Mouse (Mus musculus) adrenal gland, adult (tissue): ENCODE measurements around the gene Rpl10a.
"Not testable (repeated sequence)": the region's sequence is repeated elsewhere in the genome, so short reads cannot be mapped to it uniquely, and the experiment has no call there.

Experiments used
- DNase-seq, 2 experiments: peaks; one replicate each; pipeline ENCODE4 v3.0.0; 2022 to 2023; ENCODE audit warnings: low spot score in 1 of 2; ENCODE audit not compliant: inconsistent age in 2 of 2

The Rpl10a gene

DNA sequence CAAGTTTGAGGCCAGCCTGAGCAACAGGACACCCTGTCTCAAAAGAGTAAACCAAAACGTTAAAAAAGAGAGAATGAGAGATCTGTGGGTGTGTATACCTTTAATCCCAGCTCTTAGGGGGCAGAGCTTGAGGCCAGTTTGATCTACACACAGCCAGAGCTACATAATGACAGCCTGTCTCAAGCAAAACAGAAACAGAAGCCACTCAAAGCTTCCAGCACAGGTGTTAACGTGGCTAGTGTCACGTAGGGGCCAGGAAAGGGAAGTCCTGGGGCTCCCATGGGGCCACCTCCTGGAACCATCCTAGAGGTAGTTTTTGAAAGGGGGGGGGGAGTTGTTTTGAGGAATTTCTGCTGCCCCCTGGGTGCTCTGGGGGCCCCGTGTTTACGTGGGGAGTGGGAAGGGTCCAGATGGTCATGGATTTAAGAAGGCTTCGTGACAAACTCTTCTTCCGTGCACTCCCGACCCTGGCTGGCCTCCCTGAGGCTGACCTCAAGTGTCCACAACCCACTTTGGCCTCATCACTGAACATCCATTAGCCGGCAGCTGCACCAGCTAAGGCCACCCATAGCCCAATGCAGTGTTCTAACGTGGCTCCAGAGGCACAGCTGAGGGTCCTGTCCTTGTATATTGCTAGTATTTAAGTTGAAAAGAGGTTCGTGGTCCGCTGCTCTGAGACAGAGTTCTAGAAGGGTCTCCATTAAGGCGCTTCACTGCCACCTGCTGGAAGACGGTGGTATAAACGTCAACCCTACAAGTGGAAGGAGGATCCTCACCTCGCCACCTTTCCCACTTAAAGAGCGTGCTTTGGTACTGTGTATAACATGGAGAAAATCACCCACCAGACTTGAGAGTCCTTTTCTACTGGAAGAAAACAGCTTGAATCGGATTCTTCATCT, 19.7 kb upstream of the Rpl10a start:
- peak; percentile 86 to 96 for DNase-seq

GRCm38 (mm10) chr17:28310831-28311230, 17.4 kb upstream of the Rpl10a start:
- no peak for DNase-seq

DNA sequence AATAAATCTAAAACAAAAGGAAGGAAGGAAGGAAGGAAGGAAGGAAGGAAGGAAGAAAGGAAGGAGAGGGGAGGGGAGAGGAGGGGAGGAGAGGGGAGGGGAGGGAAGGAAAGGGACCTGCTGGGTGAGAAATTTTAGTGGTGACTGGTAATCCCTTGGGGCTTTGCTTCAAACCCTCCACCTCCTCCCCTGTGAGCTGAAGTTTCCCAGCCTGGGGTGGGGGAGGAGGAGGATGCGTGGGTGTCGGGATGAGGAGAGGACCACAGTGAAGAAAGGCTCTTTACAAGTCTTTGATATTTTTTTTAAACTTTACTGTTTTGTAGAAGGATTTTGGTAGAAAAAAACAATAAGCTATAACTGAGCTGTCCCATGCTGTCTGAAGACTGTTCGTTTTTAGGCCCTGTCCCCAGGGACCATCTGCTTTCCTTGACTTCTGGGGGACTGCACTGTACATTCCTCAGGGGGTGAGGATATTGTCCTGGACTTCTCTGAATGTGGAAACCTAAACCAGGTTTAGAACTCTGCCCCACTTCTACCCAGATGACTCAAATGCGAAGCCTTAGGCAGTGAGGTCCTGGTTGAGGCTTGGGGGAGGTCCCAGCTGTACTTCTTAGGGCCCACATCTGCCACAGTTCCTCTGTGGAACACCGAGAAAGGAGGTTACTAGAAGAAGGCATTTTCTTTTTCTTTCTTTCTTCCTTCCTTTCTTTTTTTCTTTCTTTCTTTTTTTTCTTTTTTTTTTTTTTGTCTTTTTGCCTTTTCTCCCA, 16.7 kb upstream of the Rpl10a start:
- DNase-seq, result no peak

GRCm38 (mm10) chr17:28312232-28313211, 15.7 kb upstream of the Rpl10a start:
- peak; percentile 53 to 68 for DNase-seq

DNA sequence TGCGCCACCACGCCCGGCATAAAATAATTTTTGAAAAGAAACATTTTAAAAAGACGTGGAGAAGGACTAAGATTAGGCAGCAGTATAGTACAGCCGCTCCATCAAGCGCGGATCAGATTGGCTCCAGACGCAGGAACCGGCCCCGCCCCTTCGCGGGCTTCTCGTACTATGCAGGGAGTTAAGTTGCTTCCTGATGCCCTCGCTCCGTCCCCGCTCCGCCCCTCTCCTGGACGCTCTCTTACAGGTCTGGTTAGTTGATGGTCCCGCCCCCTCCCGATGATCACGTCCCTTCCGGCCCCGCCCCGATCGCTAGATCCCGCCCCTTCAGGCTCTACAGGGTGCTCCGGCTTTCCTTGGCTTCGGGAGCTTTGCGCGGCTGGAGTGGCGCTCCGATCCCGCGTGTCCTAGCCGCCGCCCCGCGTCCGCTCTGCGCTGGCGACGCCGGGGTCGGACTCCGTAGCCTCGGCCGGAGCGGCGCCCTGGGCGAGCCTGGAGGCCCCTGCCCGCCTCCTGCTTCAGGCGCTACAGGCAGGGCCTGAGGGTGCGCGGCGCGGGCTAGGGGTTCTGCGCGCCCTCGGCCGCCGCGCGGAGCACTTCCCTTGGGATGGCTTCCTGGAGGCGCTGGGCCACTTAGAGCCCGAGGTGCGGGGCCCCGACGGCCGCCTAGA, 14.9 kb upstream of the Rpl10a start, which contains the start of gene Fance:
Gene Fance, plus strand, starts transcription at position 308 of the 668 bp plus-strand sequence.
- peak; percentile 96 to 98 for DNase-seq

DNA sequence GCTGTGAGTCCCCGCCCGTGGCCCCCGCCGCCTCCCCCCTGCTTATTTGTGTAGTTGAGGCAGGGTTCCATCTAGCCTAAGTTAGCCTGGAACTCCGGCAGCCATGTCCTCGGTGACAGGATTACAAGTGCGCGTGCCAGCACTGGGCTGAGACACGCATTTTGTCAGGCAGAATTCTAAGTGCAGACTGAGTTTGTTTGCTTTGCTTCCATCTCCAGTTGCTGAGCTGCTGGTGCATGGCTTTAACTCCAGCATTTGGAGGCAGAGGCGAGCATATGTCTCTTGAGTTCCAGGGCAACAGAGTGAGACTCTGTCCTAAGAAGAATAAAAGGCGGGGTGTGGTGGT, 14.4 kb upstream of the Rpl10a start:
- DNase-seq, result no peak

DNA sequence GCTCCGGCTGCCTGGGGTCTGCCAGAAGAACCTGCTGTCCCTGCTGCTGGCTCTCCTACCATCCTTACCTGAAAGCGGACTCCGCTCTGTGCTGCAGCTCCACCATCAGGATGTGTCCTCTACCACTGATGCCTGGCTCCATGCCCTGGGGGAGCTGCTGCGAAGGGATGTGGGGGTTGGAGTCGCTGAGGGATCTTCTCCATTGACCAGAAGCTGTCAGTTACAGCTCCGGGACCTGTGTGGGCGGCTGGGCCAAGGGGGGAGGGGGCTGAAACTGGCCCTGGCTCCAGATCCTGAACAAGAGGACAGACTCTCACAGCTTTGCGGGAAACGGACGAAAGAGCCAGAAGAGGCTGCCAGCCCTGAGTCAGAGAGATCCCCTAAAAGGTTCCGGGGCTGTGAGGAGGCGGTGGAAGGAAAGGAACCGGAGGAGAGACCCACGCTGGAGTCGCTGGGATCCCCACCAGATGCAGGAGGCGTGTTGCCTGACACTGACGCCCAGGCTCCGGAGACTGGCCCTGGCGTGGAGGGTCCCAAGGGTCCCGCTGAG, 12.6 kb upstream of the Rpl10a start:
- no peak for DNase-seq

DNA sequence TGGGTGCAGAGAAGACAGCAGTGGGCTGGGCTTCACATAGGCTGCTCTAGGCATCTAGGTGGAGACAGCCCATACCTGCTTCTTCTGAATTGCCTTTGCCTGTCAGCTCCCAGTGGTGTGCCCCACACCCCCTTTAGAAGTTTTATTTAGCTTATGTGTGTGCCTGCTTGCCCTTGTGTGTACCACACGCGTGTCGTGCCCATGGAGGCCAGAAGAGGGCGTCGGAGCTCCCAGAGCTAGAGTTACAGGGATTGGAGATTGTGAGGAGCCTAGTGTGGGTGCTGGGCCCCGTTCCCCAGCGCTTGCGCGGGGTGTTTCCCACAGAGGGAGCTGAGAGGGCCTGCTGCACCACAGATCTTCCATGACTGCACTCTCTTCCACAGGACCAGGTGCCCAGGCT, 11.8 kb upstream of the Rpl10a start:
- DNase-seq, result no peak

- no peak for DNase-seq
Observed at GRCm38 (mm10) chr17:28317091-28317490, 11.2 kb upstream of the Rpl10a start.

GRCm38 (mm10) chr17:28317725-28318124, 10.5 kb upstream of the Rpl10a start:
- no peak for DNase-seq

DNA sequence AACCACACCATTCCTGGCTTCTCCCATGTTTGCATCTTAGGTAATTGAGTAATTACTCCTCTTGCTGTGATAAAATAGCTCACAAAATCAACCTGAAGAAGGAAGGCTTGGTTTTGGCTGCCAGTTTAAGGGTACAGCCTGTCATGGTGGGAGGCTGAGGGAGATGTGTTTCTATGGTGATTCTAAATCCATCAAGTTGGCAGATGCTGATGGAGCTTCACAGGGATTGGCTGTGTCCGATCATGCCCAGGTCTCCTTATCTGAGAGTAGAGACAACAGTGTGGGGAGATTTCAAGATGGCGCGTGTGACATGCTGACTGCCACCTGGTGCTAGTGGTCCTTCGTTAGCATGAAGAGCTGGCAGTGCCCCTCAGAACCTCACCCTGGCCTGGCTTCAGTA, 6.6 kb upstream of the Rpl10a start:
- no peak for DNase-seq

DNA sequence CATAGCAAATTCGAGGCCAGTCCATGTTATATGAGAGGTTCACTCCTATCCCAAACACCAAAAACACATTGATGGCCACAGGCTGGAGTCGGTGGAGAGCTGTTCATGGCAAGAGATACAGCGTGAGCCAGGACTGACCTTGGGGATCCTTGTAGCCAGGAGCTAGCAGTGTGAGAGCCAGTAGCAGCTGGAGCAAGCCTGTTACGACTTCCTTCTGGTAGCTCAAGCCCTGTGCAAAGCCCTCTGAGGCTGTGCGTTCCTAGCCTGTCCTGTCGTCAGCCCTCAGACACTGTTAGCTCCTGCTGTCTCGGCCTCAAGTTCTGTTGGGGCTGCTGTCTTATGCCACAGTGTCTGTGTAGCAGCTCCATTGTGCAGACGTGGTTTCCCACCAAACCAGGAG, 4.5 kb upstream of the Rpl10a start:
- DNase-seq, result peak; percentile 59 to 67

- not testable (repeated sequence) for DNase-seq
Observed at GRCm38 (mm10) chr17:28324416-28324815, 3.9 kb upstream of the Rpl10a start.

DNA sequence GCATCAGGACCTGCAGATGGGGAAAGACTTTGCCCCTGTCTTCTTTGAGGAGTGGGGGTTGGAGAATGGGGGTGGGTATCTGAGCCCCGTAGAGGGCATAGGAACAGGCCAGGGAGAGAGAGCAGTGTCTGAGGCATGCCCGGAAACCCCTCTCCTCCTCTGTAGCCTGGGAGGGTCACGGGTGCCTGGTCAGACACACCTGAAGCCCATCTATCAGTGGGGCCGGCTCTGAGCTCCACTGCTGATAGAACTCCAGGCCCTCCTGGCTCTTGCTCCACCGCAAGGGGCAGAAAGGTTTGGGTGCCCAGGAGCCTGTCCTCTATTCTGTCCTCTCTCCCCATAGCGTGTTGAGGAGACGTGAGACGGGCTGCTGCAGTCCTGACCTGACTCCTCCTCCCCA, 2.5 kb upstream of the Rpl10a start:
- DNase-seq, result no peak

GRCm38 (mm10) chr17:28326951-28327350, 1.3 kb upstream of the Rpl10a start:
- no peak for DNase-seq

- peak; percentile 75 to 91 for DNase-seq
Observed at GRCm38 (mm10) chr17:28327673-28328325, 472 bp upstream of the Rpl10a start.

DNA sequence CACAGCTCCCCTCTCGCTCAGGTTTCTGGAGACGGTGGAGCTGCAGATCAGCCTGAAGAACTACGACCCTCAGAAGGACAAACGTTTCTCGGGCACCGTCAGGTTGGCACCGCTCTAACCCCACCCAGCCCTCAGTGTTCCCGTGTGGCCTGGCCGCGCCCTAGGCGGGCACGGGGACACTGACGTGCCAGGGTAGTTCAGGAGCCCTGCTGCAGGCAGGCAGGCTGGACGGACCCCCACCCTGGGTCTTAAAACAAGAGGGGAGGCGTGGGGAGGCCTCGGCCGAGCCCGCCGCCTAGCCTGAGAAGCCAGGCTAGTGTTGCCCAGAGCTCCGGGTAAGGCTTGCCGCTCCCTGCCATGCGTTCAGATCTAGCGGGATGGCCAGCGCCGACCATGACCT, 675 bp downstream of the Rpl10a start:
- DNase-seq, result no peak

GRCm38 (mm10) chr17:28329503-28330231, 1.4 kb downstream of the Rpl10a start:
- no peak for DNase-seq

GRCm38 (mm10) chr17:28330232-28330546, 1.9 kb downstream of the Rpl10a start:
- DNase-seq, result no peak
